Mouse (Mus musculus): ENCODE results near the gene Rbpj. TPM values are rescaled to one million over a fixed set of nuclear protein-coding genes. Genes with fewer than 3 reads are reported as not detected.

Rbpj gene
- total and polyA plus RNA-seq, 2 experiments from 2014 or later: 12.6 to 22.0 TPM

- Histone ChIP-seq H3K27me3 (ENCODE audit: control insufficient read depth, insufficient read depth, low read length) (no peaks in the 10 kb centered on the region), H3K4me1 (ENCODE audit: control insufficient read depth, insufficient read depth) (no peaks in the 10 kb centered on the region), H3K9me3 (replicated peaks; ENCODE audit: control insufficient read depth, low read length) (no peaks in the 10 kb centered on the region), H3K36me3 (replicated peaks; ENCODE audit: control insufficient read depth, insufficient read depth, low read length) (no peaks in the 10 kb centered on the region), H3K4me2 (ENCODE audit: low read depth, low read length) (no peak overlapping the region), H3K9ac (replicated peaks; ENCODE audit: low read depth, low read length) (no peak overlapping the region), H3K4me3 (ENCODE audit: low read depth, low read length) (no peak overlapping the region), H3K27ac (ENCODE audit: low read depth) (no peak overlapping the region)
- TF ChIP-seq EP300 (IDR thresholded peaks at IDR 0.05; ENCODE audit: low read depth) (no peak), CTCF (IDR thresholded peaks at IDR 0.05; ENCODE audit: low read depth) (no peak)
- DNase-seq (ENCODE audit: low spot score): no peak
- WGBS: 81% methylated on average over 1 of the region's 1 CpGs
- ATAC-seq (ENCODE audit: insufficient read depth, low read depth): no peak
Observed at GRCm38 (mm10) chr5:53553281-53553680, 87.3 kb downstream of the Rbpj start.

GRCm38 (mm10) chr5:53554180-53554579, 88.2 kb downstream of the Rbpj start:
- Histone ChIP-seq H3K4me2 (ENCODE audit: low read depth, low read length) (no peak overlapping the region), H3K4me3 (ENCODE audit: low read depth, low read length) (no peak overlapping the region), H3K4me1 (ENCODE audit: control insufficient read depth, insufficient read depth) (no peaks in the 10 kb centered on the region), H3K9me3 (replicated peaks; ENCODE audit: control insufficient read depth, low read length) (no peaks in the 10 kb centered on the region), H3K36me3 (replicated peaks; ENCODE audit: control insufficient read depth, insufficient read depth, low read length) (no peaks in the 10 kb centered on the region), H3K9ac (replicated peaks; ENCODE audit: low read depth, low read length) (no peak overlapping the region), H3K27ac (ENCODE audit: low read depth) (no peak overlapping the region), H3K27me3 (ENCODE audit: control insufficient read depth, insufficient read depth, low read length) (no peaks in the 10 kb centered on the region)
- ATAC-seq (ENCODE audit: insufficient read depth, low read depth): no peak
- WGBS: 90% methylated on average over 8 of the region's 8 CpGs
- TF ChIP-seq CTCF (IDR thresholded peaks at IDR 0.05; ENCODE audit: low read depth) (no peak), EP300 (IDR thresholded peaks at IDR 0.05; ENCODE audit: low read depth) (no peak)
- no peak for DNase-seq (ENCODE audit: low spot score)

GRCm38 (mm10) chr5:53554926-53555325, 89.0 kb downstream of the Rbpj start:
- Histone ChIP-seq H3K9ac (replicated peaks; ENCODE audit: low read depth, low read length) (no peak overlapping the region), H3K4me3 (ENCODE audit: low read depth, low read length) (no peak overlapping the region), H3K36me3 (replicated peaks; ENCODE audit: control insufficient read depth, insufficient read depth, low read length) (no peaks in the 10 kb centered on the region), H3K4me1 (ENCODE audit: control insufficient read depth, insufficient read depth) (no peaks in the 10 kb centered on the region), H3K27me3 (ENCODE audit: control insufficient read depth, insufficient read depth, low read length) (no peaks in the 10 kb centered on the region), H3K4me2 (ENCODE audit: low read depth, low read length) (no peak overlapping the region), H3K9me3 (replicated peaks; ENCODE audit: control insufficient read depth, low read length) (no peaks in the 10 kb centered on the region), H3K27ac (ENCODE audit: low read depth) (no peak overlapping the region)
- ATAC-seq (ENCODE audit: insufficient read depth, low read depth) (no peak), DNase-seq (ENCODE audit: low spot score) (no peak)
- no peak for TF ChIP-seq CTCF (IDR thresholded peaks at IDR 0.05; ENCODE audit: low read depth)
- 76% methylated on average over 4 of the region's 4 CpGs for WGBS

- Histone ChIP-seq H3K4me2 (ENCODE audit: low read depth, low read length) (no peak overlapping the region), H3K27me3 (ENCODE audit: control insufficient read depth, insufficient read depth, low read length) (no peaks in the 10 kb centered on the region), H3K9ac (replicated peaks; ENCODE audit: low read depth, low read length) (no peak overlapping the region), H3K36me3 (replicated peaks; ENCODE audit: control insufficient read depth, insufficient read depth, low read length) (no peaks in the 10 kb centered on the region), H3K4me3 (ENCODE audit: low read depth, low read length) (no peak overlapping the region), H3K27ac (ENCODE audit: low read depth) (no peak overlapping the region), H3K9me3 (replicated peaks; ENCODE audit: control insufficient read depth, low read length) (no peaks in the 10 kb centered on the region), H3K4me1 (ENCODE audit: control insufficient read depth, insufficient read depth) (no peaks in the 10 kb centered on the region)
- ATAC-seq (ENCODE audit: insufficient read depth, low read depth): no peak
- WGBS: 91% methylated on average over 8 of the region's 8 CpGs
- TF ChIP-seq EP300 (IDR thresholded peaks at IDR 0.05; ENCODE audit: low read depth) (no peak), CTCF (IDR thresholded peaks at IDR 0.05; ENCODE audit: low read depth) (no peak)
- no peak for DNase-seq (ENCODE audit: low spot score)
Observed at GRCm38 (mm10) chr5:53555474-53555873, 89.5 kb downstream of the Rbpj start.

GRCm38 (mm10) chr5:53555929-53556328, 90.0 kb downstream of the Rbpj start:
- no peak for TF ChIP-seq EP300 (IDR thresholded peaks at IDR 0.05; ENCODE audit: low read depth)
- no peak for TF ChIP-seq CTCF (IDR thresholded peaks at IDR 0.05; ENCODE audit: low read depth)
- Histone ChIP-seq H3K27ac (ENCODE audit: low read depth) (no peak overlapping the region), H3K27me3 (ENCODE audit: control insufficient read depth, insufficient read depth, low read length) (no peaks in the 10 kb centered on the region), H3K4me3 (ENCODE audit: low read depth, low read length) (no peak overlapping the region), H3K4me2 (ENCODE audit: low read depth, low read length) (no peak overlapping the region), H3K9me3 (replicated peaks; ENCODE audit: control insufficient read depth, low read length) (no peaks in the 10 kb centered on the region), H3K4me1 (ENCODE audit: control insufficient read depth, insufficient read depth) (no peaks in the 10 kb centered on the region), H3K36me3 (replicated peaks; ENCODE audit: control insufficient read depth, insufficient read depth, low read length) (no peaks in the 10 kb centered on the region), H3K9ac (replicated peaks; ENCODE audit: low read depth, low read length) (no peak overlapping the region)
- WGBS: 82% methylated on average over 5 of the region's 5 CpGs
- ATAC-seq (ENCODE audit: insufficient read depth, low read depth): no peak
- DNase-seq (ENCODE audit: low spot score): no peak

GRCm38 (mm10) chr5:53557544-53558260, 91.8 kb downstream of the Rbpj start:
- TF ChIP-seq CTCF (IDR thresholded peaks at IDR 0.05; ENCODE audit: low read depth): no peak
- TF ChIP-seq EP300 (IDR thresholded peaks at IDR 0.05; ENCODE audit: low read depth): no peak
- no peaks in the 10 kb centered on the region for H3K36me3 ChIP-seq (replicated peaks; ENCODE audit: control insufficient read depth, insufficient read depth, low read length)
- H3K27me3 ChIP-seq (ENCODE audit: control insufficient read depth, insufficient read depth, low read length): no peaks in the 10 kb centered on the region
- no peaks in the 10 kb centered on the region for H3K4me1 ChIP-seq (ENCODE audit: control insufficient read depth, insufficient read depth)
- 60% methylated on average over 6 of the region's 6 CpGs for WGBS
- H3K4me2 ChIP-seq (ENCODE audit: low read depth, low read length): no peak overlapping the region
- H3K9me3 ChIP-seq (replicated peaks; ENCODE audit: control insufficient read depth, low read length): no peaks in the 10 kb centered on the region
- ATAC-seq (ENCODE audit: insufficient read depth, low read depth) (no peak), DNase-seq (ENCODE audit: low spot score) (no peak)
- no peak overlapping the region for H3K4me3 ChIP-seq (ENCODE audit: low read depth, low read length)
- no peak overlapping the region for H3K27ac ChIP-seq (ENCODE audit: low read depth)
- H3K9ac ChIP-seq (replicated peaks; ENCODE audit: low read depth, low read length): no peak overlapping the region
